Mouse (Mus musculus) CH12.LX (cell line): Measurements from ENCODE around the gene Gpr68.

Source experiments
- CHD1 ChIP-seq: IDR thresholded peaks from 2 replicates; pipeline ENCODE4 v1.6.1; 2012; ENCODE audit warnings: low read depth, low read length, improper control_type of control experiment, inconsistent platforms
- CHD2 ChIP-seq: IDR thresholded peaks from 2 replicates; pipeline ENCODE4 v1.6.1; 2011; ENCODE audit warnings: low read length, improper control_type of control experiment
- CTCF ChIP-seq, 2 experiments: IDR thresholded peaks in 1 of 2; conservative IDR thresholded peaks in 1 of 2; 2 replicates each; pipeline ENCODE4 v1.5.1; 2011 to 2012; ENCODE audit warnings: low read depth in 2 of 2, low read length in 2 of 2, improper control_type of control experiment in 1 of 2, inconsistent platforms in 1 of 2, mild to moderate bottlenecking in 1 of 2, moderate library complexity in 1 of 2
- ELF1 ChIP-seq: IDR thresholded peaks from 2 replicates; pipeline ENCODE4 v1.6.1; 2014; ENCODE audit warnings: low read depth, mild to moderate bottlenecking, inconsistent platforms, low read length, improper control_type of control experiment
- ETS1 ChIP-seq: conservative IDR thresholded peaks from 2 replicates; pipeline ENCODE4 v1.6.1; 2012; ENCODE audit warnings: low read depth, mild to moderate bottlenecking, inconsistent platforms, low read length, improper control_type of control experiment, moderate library complexity
- POLR2A ChIP-seq: IDR thresholded peaks from 2 replicates; pipeline ENCODE4 v1.6.1; 2011; ENCODE audit warnings: low read depth, mild to moderate bottlenecking, improper control_type of control experiment, low read length

- no peak for TF ChIP-seq POLR2A
- no peak for TF ChIP-seq CHD2
- no peak for TF ChIP-seq CTCF (conservative IDR thresholded peaks at IDR 0.05 in 1 of 2, IDR thresholded peaks at IDR 0.05 in 1 of 2; ENCODE audit: low read depth in 2 of 2, low read length in 2 of 2)
- TF ChIP-seq ELF1, result no peak
- TF ChIP-seq CHD1, result no peak
- TF ChIP-seq ETS1, result no peak
These were observed 51.7 kb downstream of the Gpr68 start for GRCm38 (mm10) chr12:100856337-100856736.
